Mouse (Mus musculus): ENCODE measurements around the gene Hdac4.

The Hdac4 gene

GRCm38 (mm10) chr1:92195360-92196149, at the start of gene Hdac4:
Hdac4 (minus strand) TSS chr1:92195699.
- DNase-seq (ENCODE audit: low spot score), result peak; percentile 95

- no peak for DNase-seq (ENCODE audit: low spot score)
These were observed 48.0 kb upstream of the Hdac4 start for GRCm38 (mm10) chr1:92243549-92243948.

- no peak for DNase-seq (ENCODE audit: low spot score)
These were observed 44.6 kb upstream of the Hdac4 start for GRCm38 (mm10) chr1:92240072-92240471.

- no peak for DNase-seq (ENCODE audit: low spot score)
These were observed 40.1 kb upstream of the Hdac4 start for GRCm38 (mm10) chr1:92235600-92235999.

- DNase-seq (ENCODE audit: low spot score), result no peak
These were observed 29.8 kb upstream of the Hdac4 start for GRCm38 (mm10) chr1:92225297-92225696.

- DNase-seq (ENCODE audit: low spot score), result no peak
These were observed 28.7 kb upstream of the Hdac4 start for GRCm38 (mm10) chr1:92223956-92224891.

GRCm38 (mm10) chr1:92216710-92217109, 21.2 kb upstream of the Hdac4 start:
- DNase-seq (ENCODE audit: low spot score), result no peak

GRCm38 (mm10) chr1:92215996-92216630, 20.6 kb upstream of the Hdac4 start:
- DNase-seq (ENCODE audit: low spot score), result no peak

GRCm38 (mm10) chr1:92215131-92215638, 19.7 kb upstream of the Hdac4 start:
- peak; percentile 45 for DNase-seq (ENCODE audit: low spot score)

GRCm38 (mm10) chr1:92212003-92212750, 16.7 kb upstream of the Hdac4 start:
- DNase-seq (ENCODE audit: low spot score), result no peak

- no peak for DNase-seq (ENCODE audit: low spot score)
These were observed 7.3 kb upstream of the Hdac4 start for GRCm38 (mm10) chr1:92202639-92203352.

- no peak for DNase-seq (ENCODE audit: low spot score)
These were observed 5.0 kb downstream of the Hdac4 start for GRCm38 (mm10) chr1:92190463-92190862.

- no peak for DNase-seq (ENCODE audit: low spot score)
These were observed 8.4 kb downstream of the Hdac4 start for GRCm38 (mm10) chr1:92187137-92187536.

- no peak for DNase-seq (ENCODE audit: low spot score)
These were observed 10.9 kb downstream of the Hdac4 start for GRCm38 (mm10) chr1:92184600-92184999.

GRCm38 (mm10) chr1:92183101-92183790, 12.3 kb downstream of the Hdac4 start:
- peak; percentile 58 for DNase-seq (ENCODE audit: low spot score)

- no peak for DNase-seq (ENCODE audit: low spot score)
These were observed 13.5 kb downstream of the Hdac4 start for GRCm38 (mm10) chr1:92181970-92182369.

GRCm38 (mm10) chr1:92180141-92181137, 15.1 kb downstream of the Hdac4 start:
- DNase-seq (ENCODE audit: low spot score), result peak; percentile 100

- peak; percentile 42 for DNase-seq (ENCODE audit: low spot score)
These were observed 16.0 kb downstream of the Hdac4 start for GRCm38 (mm10) chr1:92179489-92180006.

GRCm38 (mm10) chr1:92179070-92179469, 16.4 kb downstream of the Hdac4 start:
- no peak for DNase-seq (ENCODE audit: low spot score)

All from MN1 (cell line).